Mouse (Mus musculus) CD8-positive naive resting alpha-beta T cell, adult 2 months (primary cell): ENCODE data around the gene Ddah2.

Experiments
- DNase-seq, 2 experiments: peaks; one replicate each; pipeline ENCODE4 v3.0.0; 2022; ENCODE audit warnings: low read depth in 2 of 2, low spot score in 2 of 2

Ddah2 gene

GRCm38 (mm10) chr17:35050126-35050750 is 8.6 kb upstream of the Ddah2 start:
- DNase-seq = peak; percentile 34 to 58

GRCm38 (mm10) chr17:35051156-35052086 is 7.4 kb upstream of the Ddah2 start:
- DNase-seq = peak; percentile 58 to 69

GRCm38 (mm10) chr17:35052271-35052798 is 6.5 kb upstream of the Ddah2 start:
- DNase-seq = no peak

- DNase-seq = no peak
Observed at GRCm38 (mm10) chr17:35055691-35056495, 2.9 kb upstream of the Ddah2 start.

- no peak for DNase-seq
Observed at GRCm38 (mm10) chr17:35057090-35057489, 1.7 kb upstream of the Ddah2 start.

GRCm38 (mm10) chr17:35058316-35058715 is 519 bp upstream of the Ddah2 start:
- DNase-seq = no peak

- DNase-seq = no peak
Observed at GRCm38 (mm10) chr17:35060071-35060470, 1.2 kb downstream of the Ddah2 start.

GRCm38 (mm10) chr17:35060737-35061297 is 2.0 kb downstream of the Ddah2 start:
- DNase-seq = no peak

GRCm38 (mm10) chr17:35061299-35061698 is 2.5 kb downstream of the Ddah2 start:
- no peak for DNase-seq

- no peak for DNase-seq
Observed at GRCm38 (mm10) chr17:35063466-35063865, 4.6 kb downstream of the Ddah2 start.

- no peak for DNase-seq
Observed at GRCm38 (mm10) chr17:35064378-35064877, 5.6 kb downstream of the Ddah2 start.

- no peak for DNase-seq
Observed at GRCm38 (mm10) chr17:35064951-35065947, 6.4 kb downstream of the Ddah2 start, which contains the start of gene Ly6g6c. Ly6g6c (plus strand) TSS chr17:35065388.

- DNase-seq = no peak
Observed at GRCm38 (mm10) chr17:35066084-35066483, 7.2 kb downstream of the Ddah2 start, which contains the start of gene Mpig6b. Mpig6b (minus strand) TSS chr17:35066184.

- DNase-seq = no peak
Observed at GRCm38 (mm10) chr17:35068213-35068914, 9.5 kb downstream of the Ddah2 start.

GRCm38 (mm10) chr17:35070556-35071229 is 11.9 kb downstream of the Ddah2 start:
- DNase-seq = no peak

GRCm38 (mm10) chr17:35071454-35071853 is 12.6 kb downstream of the Ddah2 start:
- no peak for DNase-seq

- no peak for DNase-seq
Observed at GRCm38 (mm10) chr17:35074097-35074496, 15.3 kb downstream of the Ddah2 start.

GRCm38 (mm10) chr17:35076507-35077176 is 17.8 kb downstream of the Ddah2 start, which contains the start of gene Ly6g6e:
Ly6g6e (plus strand) TSS chr17:35076902.
- no peak for DNase-seq
